Mouse (Mus musculus) heart, postnatal 0 days (tissue): ENCODE measurements around the gene Sox15. TPM values are rescaled to one million over a fixed set of nuclear protein-coding genes. Genes with fewer than 3 reads are reported as not detected.

Experiments
- ATAC-seq: fragments of 200-750 bp; cut with Nextera tagmentation; 2 replicates; pipeline ENCODE4 v1.8.0; 2017; ENCODE audit warnings: low read depth, moderate number of reproducible peaks, moderate library complexity; ENCODE audit not compliant: insufficient read depth
- DNase-seq: peaks from one replicate; pipeline ENCODE4 v3.0.0-alpha.2; 2016; ENCODE audit warnings: low spot score
- H3K27ac ChIP-seq: fragments of 300-500 bp; sonication (generic); 2 replicates; pipeline ENCODE4 v1.5.1; 2014; ENCODE audit warnings: low read depth, mild to moderate bottlenecking
- H3K27me3 ChIP-seq: fragments of 300-500 bp; sonication (generic); 2 replicates; pipeline ENCODE4 v1.6.1; 2014; ENCODE audit warnings: low read length, mixed read lengths; ENCODE audit not compliant: control insufficient read depth, insufficient read depth
- H3K36me3 ChIP-seq: fragments of 300-500 bp; sonication (generic); replicated peaks from 2 replicates; pipeline ENCODE4 v1.6.1; 2014; ENCODE audit warnings: low read length, mixed read lengths; ENCODE audit not compliant: control insufficient read depth, insufficient read depth
- H3K4me1 ChIP-seq: fragments of 300-500 bp; sonication (generic); 2 replicates; pipeline ENCODE4 v1.6.1; 2014; ENCODE audit warnings: antibody characterized with exemption; ENCODE audit not compliant: control insufficient read depth, insufficient read depth
- H3K4me2 ChIP-seq: fragments of 300-500 bp; sonication (generic); 2 replicates; pipeline ENCODE4 v1.6.1; 2014; ENCODE audit warnings: low read depth, mild to moderate bottlenecking, low read length, moderate library complexity
- H3K4me3 ChIP-seq: fragments of 300-500 bp; sonication (generic); 2 replicates; pipeline ENCODE4 v1.5.1; 2014; ENCODE audit warnings: low read depth, low read length
- H3K9ac ChIP-seq: fragments of 300-500 bp; sonication (generic); replicated peaks from 2 replicates; pipeline ENCODE4 v1.6.1; 2014; ENCODE audit warnings: low read depth, low read length, mixed read lengths
- H3K9me3 ChIP-seq: fragments of 300-500 bp; sonication (generic); replicated peaks from 2 replicates; pipeline ENCODE4 v1.6.1; 2016; ENCODE audit warnings: low read length; ENCODE audit not compliant: control insufficient read depth
- CTCF ChIP-seq: IDR thresholded peaks from 2 replicates; pipeline ENCODE4 v1.5.1; 2016; ENCODE audit warnings: antibody characterized with exemption, control low read depth, low read depth
- EP300 ChIP-seq: IDR thresholded peaks from 2 replicates; pipeline ENCODE4 v1.6.1; 2016; ENCODE audit warnings: antibody characterized with exemption, low read depth
- WGBS: fragments of 180-500 bp; shearing (Covaris S2); extraction: QIAGEN DNeasy Blood & Tissue Kit; methylation state at CpG from one replicate; pipeline ENCODE4 v1.1.7; 2014; 5-methylcytosine and 5-hydroxymethylcytosine counted together
- polyA plus RNA-seq: library from polyadenylated mRNA; unstranded; fragments of >200 nt; fragmentation: Nextera tagmentation; extraction: Ambion mirVana; gene quantifications from 2 replicates; pipeline ENCODE4 v1.2.1, GENCODE M21; 2015
- total RNA-seq: library from RNA; depleted of rRNA; stranded (reverse); fragments of >200 nt; gene quantifications from 2 replicates; pipeline ENCODE4 v1.2.3, GENCODE M21; 2014; ENCODE audit warnings: low replicate concordance

Gene Sox15
- total and polyA plus RNA-seq, 2 experiments from 2014 or later = not detected

- DNase-seq (peak; percentile 99), ATAC-seq (peak; percentile 94)
- TF ChIP-seq CTCF = no peak
- peak; percentile 85 for TF ChIP-seq EP300
- H3K9me3 ChIP-seq = no peaks in the 10 kb centered on the region
- peak within 1 kb of the TSS; percentile 100 for H3K9ac ChIP-seq
- peak within 1 kb of the TSS; percentile 100 for H3K27ac ChIP-seq
- peaks cover 9% of the 10 kb centered on the region for H3K4me1 ChIP-seq
- H3K4me2 ChIP-seq = peak within 1 kb of the TSS; percentile 88
- WGBS = under 1% methylated on average over 36 of the region's 36 CpGs
- no peaks in the 10 kb centered on the region for H3K27me3 ChIP-seq
- peak within 1 kb of the TSS; percentile 100 for H3K4me3 ChIP-seq
- peaks cover 73% of the 10 kb centered on the region for H3K36me3 ChIP-seq
Measured at GRCm38 (mm10) chr11:69672211-69672706, 17.1 kb downstream of the Sox15 start, which contains the start of gene Eif4a1. Gene Eif4a1 (minus strand): TSS chr11:69672423.

- 100% methylated on average over 2 of the region's 2 CpGs for whole genome bisulfite sequencing
- no peak overlapping the region for H3K27ac ChIP-seq
- H3K36me3 ChIP-seq = peaks cover 47% of the 10 kb centered on the region
- DNase-seq (no peak), ATAC-seq (no peak)
- peaks cover 10% of the 10 kb centered on the region for H3K4me1 ChIP-seq
- H3K4me2 ChIP-seq = no peak overlapping the region
- no peaks in the 10 kb centered on the region for H3K9me3 ChIP-seq
- no peaks in the 10 kb centered on the region for H3K27me3 ChIP-seq
- TF ChIP-seq CTCF = no peak
- no peak for TF ChIP-seq EP300
- H3K9ac ChIP-seq = no peak overlapping the region
- H3K4me3 ChIP-seq = no peak overlapping the region
Measured at GRCm38 (mm10) chr11:69679144-69679543, 24.0 kb downstream of the Sox15 start.

DNA sequence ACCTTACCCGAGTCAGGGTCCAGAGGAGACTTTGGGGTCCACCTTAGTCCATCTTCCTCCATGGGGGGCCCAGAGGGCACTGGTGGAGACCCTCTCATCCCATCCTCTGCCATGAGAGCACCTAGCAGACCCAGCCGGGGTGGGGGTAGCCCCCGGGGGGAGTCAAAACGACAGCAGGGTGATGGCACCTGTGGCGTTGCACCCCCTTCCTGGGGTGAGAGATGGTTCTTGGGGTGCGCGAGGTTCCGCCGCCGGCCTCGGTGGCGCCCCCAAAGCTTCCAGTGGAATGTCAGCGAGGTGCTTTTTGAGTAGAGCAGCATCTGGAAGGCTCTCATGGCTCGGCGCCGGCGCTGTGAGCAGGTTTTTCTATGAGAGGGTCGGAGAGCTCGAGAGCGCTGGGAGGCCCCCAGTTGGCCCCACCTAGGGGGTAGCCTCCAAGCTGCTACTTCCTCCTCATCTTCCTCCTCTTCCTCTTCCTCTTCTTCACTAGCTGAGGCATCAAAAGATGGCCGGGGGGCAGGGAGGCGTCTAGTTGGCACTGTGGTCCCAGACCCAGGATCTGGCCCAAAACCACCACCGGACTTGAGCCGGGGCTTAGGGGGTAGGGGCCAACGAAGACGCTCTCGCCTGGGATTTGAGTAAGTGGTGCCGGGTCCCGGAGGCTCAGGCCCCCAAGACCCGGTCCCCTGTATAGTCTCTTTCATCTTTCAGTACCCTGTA, 25.2 kb downstream of the Sox15 start:
- H3K9ac ChIP-seq = peak overlapping the region; percentile 85; the same call in 1 of the 2 replicates

GRCm38 (mm10) chr11:69681314-69682208, 26.4 kb downstream of the Sox15 start, which contains the start of gene Senp3:
Gene Senp3 (minus strand): TSS chr11:69682084.
- H3K4me1 ChIP-seq = peaks cover 25% of the 10 kb centered on the region
- no peak for TF ChIP-seq CTCF
- no peak for TF ChIP-seq EP300
- H3K27ac ChIP-seq = peak within 1 kb of the TSS; percentile 95
- peak within 1 kb of the TSS; percentile 97 for H3K4me3 ChIP-seq
- DNase-seq = peak; percentile 96
- H3K36me3 ChIP-seq = peaks cover 23% of the 10 kb centered on the region
- H3K9ac ChIP-seq = peak within 1 kb of the TSS; percentile 85
- peak; percentile 95 for ATAC-seq
- 0% methylated on average over 68 of the region's 80 CpGs for WGBS
- H3K27me3 ChIP-seq = no peaks in the 10 kb centered on the region
- peak within 1 kb of the TSS; percentile 93 for H3K4me2 ChIP-seq
- H3K9me3 ChIP-seq = no peaks in the 10 kb centered on the region

More for the DNA sequence above, 25.2 kb downstream of the Sox15 start:
- Histone ChIP-seq H3K4me2 (peak overlapping the region; percentile 93; the same call in 1 of the 2 replicates), H3K4me3 (no peak overlapping the region), H3K36me3 (peaks cover 35% of the 10 kb centered on the region), H3K27ac (no peak overlapping the region), H3K27me3 (no peaks in the 10 kb centered on the region), H3K9me3 (no peaks in the 10 kb centered on the region), H3K4me1 (peaks cover 13% of the 10 kb centered on the region)
- DNase-seq = no peak
- ATAC-seq = no peak
- TF ChIP-seq EP300 (no peak), CTCF (no peak)
- WGBS = 89% methylated on average over 30 of the region's 30 CpGs

DNA sequence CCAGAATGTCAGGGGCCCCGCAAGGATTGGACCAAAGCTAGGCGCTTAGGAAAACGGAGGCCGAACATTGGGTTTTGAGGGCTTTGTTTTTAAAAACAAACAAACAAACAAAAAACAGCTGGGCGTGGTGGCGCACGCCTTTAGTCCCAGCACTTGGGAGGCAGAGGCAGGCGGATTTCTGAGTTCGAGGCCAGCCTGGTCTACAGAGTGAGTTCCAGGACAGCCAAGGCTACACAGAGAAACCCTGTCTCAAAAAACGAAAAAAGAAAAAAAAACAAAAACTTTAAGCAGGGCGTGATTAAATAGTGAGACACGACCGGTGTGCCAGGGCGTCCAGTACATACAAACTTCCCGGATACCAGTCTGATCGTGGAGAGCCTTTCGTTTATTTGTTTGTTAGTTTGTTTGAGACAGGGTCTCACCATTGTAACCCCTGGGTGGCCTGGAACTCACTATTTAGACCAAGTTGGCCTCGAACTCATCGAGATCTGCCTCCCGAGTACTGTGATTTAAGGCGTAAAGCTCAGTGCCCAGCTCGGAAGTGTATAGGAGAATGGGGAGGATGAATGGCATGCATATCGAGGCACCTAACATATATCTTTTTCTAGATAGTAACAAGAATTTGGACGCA, 27.2 kb downstream of the Sox15 start:
- H3K4me2 ChIP-seq = peak overlapping the region; percentile 93
- DNase-seq = no peak
- no peaks in the 10 kb centered on the region for H3K9me3 ChIP-seq
- peak overlapping the region; percentile 85 for H3K9ac ChIP-seq
- no peak for ATAC-seq
- TF ChIP-seq EP300 (no peak), CTCF (no peak)
- 24% methylated on average over 24 of the region's 24 CpGs for WGBS
- no peaks in the 10 kb centered on the region for H3K27me3 ChIP-seq
- peaks cover 15% of the 10 kb centered on the region for H3K36me3 ChIP-seq
- H3K4me1 ChIP-seq = peaks cover 28% of the 10 kb centered on the region
- peak overlapping the region; percentile 95 for H3K27ac ChIP-seq
- peak overlapping the region; percentile 97 for H3K4me3 ChIP-seq
